Mouse (Mus musculus) ovary, adult 18-20 months (tissue): Measurements from ENCODE around the gene Sin3b.

Source experiments
- DNase-seq: peaks from one replicate; pipeline ENCODE4 v3.0.0; 2022; ENCODE audit warnings: low spot score, mixed read lengths

Sin3b gene

GRCm38 (mm10) chr8:72753781-72754180 is 30.7 kb downstream of the Sin3b start:
- DNase-seq = no peak

GRCm38 (mm10) chr8:72756031-72756430 is 32.9 kb downstream of the Sin3b start:
- peak; percentile 0 for DNase-seq

GRCm38 (mm10) chr8:72756771-72757390 is 33.8 kb downstream of the Sin3b start:
- no peak for DNase-seq

- no peak for DNase-seq
These were observed 34.5 kb downstream of the Sin3b start for GRCm38 (mm10) chr8:72757426-72758195.

GRCm38 (mm10) chr8:72758310-72758709 is 35.2 kb downstream of the Sin3b start:
- DNase-seq = no peak

- DNase-seq = no peak
These were observed 37.1 kb downstream of the Sin3b start for GRCm38 (mm10) chr8:72760216-72760615.

- DNase-seq = no peak
These were observed 38.4 kb downstream of the Sin3b start, which contains the start of gene F2rl3 for GRCm38 (mm10) chr8:72761322-72762051. F2rl3 (plus strand) TSS chr8:72761880.

- DNase-seq = no peak
These were observed 39.2 kb downstream of the Sin3b start for GRCm38 (mm10) chr8:72762306-72762705.

- DNase-seq = no peak
These were observed 42.6 kb downstream of the Sin3b start for GRCm38 (mm10) chr8:72765696-72766095.

GRCm38 (mm10) chr8:72766777-72767176 is 43.7 kb downstream of the Sin3b start:
- DNase-seq = no peak

GRCm38 (mm10) chr8:72777797-72778196 is 54.7 kb downstream of the Sin3b start:
- no peak for DNase-seq

- no peak for DNase-seq
These were observed 57.6 kb downstream of the Sin3b start for GRCm38 (mm10) chr8:72780644-72781043.

- DNase-seq = no peak
These were observed 78.5 kb downstream of the Sin3b start for GRCm38 (mm10) chr8:72801583-72801982.
